Mouse (Mus musculus) intestine, embryonic 16.5 days (tissue): ENCODE data around the gene Tnik. TPM values are rescaled to one million over a fixed set of nuclear protein-coding genes. Genes with fewer than 3 reads are reported as not detected.
A peak's percentile ranks its signal among the peaks of the same experiment; 100 is the strongest.

Source experiments
- ATAC-seq: fragments of 200-750 bp; cut with Nextera tagmentation; 2 replicates; pipeline ENCODE4 v1.8.0; 2017; ENCODE audit warnings: moderate TSS enrichment, moderate library complexity
- H3K27ac ChIP-seq: fragments of 300-500 bp; sonication (generic); 2 replicates; pipeline ENCODE4 v1.5.1; 2014; ENCODE audit warnings: mild to moderate bottlenecking, low read length
- H3K27me3 ChIP-seq: fragments of 300-500 bp; sonication (generic); replicated peaks from 2 replicates; pipeline ENCODE4 v1.6.1; 2014; ENCODE audit warnings: low read length, control low read depth, mixed read lengths; ENCODE audit not compliant: control insufficient read depth, insufficient read depth
- H3K36me3 ChIP-seq: fragments of 300-500 bp; sonication (generic); 2 replicates; pipeline ENCODE4 v1.6.1; 2014; ENCODE audit warnings: low read length, control low read depth; ENCODE audit not compliant: control insufficient read depth, insufficient read depth
- H3K4me1 ChIP-seq: fragments of 300-500 bp; sonication (generic); 2 replicates; pipeline ENCODE4 v1.6.1; 2014; ENCODE audit warnings: low read length, control low read depth, mixed read lengths; ENCODE audit not compliant: control insufficient read depth, insufficient read depth
- H3K4me2 ChIP-seq: fragments of 300-500 bp; sonication (generic); 2 replicates; pipeline ENCODE4 v1.6.1; 2014; ENCODE audit warnings: low read depth, low read length, control low read depth
- H3K4me3 ChIP-seq: fragments of 300-500 bp; sonication (generic); 2 replicates; pipeline ENCODE4 v1.5.1; 2014; ENCODE audit warnings: mild to moderate bottlenecking, low read length
- H3K9ac ChIP-seq: fragments of 300-500 bp; sonication (generic); 2 replicates; pipeline ENCODE4 v1.6.1; 2014; ENCODE audit warnings: low read depth, low read length
- H3K9me3 ChIP-seq: fragments of 300-500 bp; sonication (generic); 2 replicates; pipeline ENCODE4 v1.6.1; 2016; ENCODE audit warnings: low read length, control low read depth; ENCODE audit not compliant: control insufficient read depth
- WGBS: fragments of 180-500 bp; shearing (Covaris S2); extraction: QIAGEN DNeasy Blood & Tissue Kit; methylation state at CpG from one replicate; pipeline ENCODE4 v1.1.7; 2014; 5-methylcytosine and 5-hydroxymethylcytosine counted together
- polyA plus RNA-seq: library from polyadenylated mRNA; unstranded; fragments of >200 nt; fragmentation: Nextera tagmentation; extraction: Ambion mirVana; gene quantifications from 2 replicates; pipeline ENCODE4 v1.2.1, GENCODE M21; 2015

The Tnik gene
- polyA plus RNA-seq = 11.5 and 12.5 TPM in 2 replicates

DNA sequence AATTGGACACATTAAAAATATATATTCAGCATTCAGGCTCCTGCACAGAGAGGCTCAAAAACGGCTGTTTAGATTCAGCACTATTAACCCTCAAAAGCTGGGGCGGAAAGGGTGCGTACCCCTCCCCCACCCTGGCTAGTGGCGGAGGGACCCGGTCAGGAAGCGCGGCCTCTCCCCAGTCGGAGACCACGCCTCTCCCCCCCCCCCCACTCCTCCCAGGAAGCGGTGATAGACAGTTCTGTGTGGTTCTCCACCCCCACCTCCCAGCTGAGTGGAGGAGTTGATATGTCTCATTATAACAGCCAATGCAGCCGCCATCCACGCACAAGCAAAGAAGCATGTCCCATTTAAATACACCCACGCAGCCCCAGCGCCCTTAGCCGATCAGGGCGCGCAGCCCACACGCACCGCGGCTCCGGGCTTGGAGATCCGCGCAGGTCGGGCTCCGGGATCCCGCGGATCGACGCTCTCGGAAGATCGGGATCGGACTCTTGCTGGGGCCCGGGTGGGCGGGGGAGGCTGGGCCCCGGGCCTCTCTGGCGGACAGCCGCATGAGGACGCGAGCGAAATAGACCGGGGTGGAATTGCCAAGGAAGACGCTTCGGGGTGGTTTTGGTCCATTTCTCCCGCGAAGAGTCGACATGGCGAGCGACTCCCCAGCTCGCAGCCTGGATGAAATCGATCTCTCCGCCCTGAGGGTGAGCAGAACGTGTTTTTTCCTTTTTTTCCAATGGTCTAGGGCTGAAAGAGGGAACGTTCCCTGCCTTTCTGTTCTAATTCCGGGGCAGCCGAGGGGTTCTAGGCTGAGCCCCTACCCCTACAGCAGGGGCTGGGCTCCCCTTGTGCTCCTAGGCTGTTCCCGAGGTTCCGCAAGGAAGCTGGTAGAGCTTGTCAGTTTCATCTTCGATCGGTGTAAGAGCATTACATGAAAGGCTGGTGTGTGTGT lies at the start of gene Tnik:
Gene Tnik (plus strand): TSS at position 213 of the 946 bp plus-strand sequence.
- H3K4me2 ChIP-seq = peak within 1 kb of the TSS; percentile 82
- peak within 1 kb of the TSS; percentile 84 for H3K4me3 ChIP-seq
- under 1% methylated on average over 59 of the region's 59 CpGs for WGBS
- H3K36me3 ChIP-seq = no peaks in the 10 kb centered on the region
- peak within 1 kb of the TSS; percentile 94 for H3K9ac ChIP-seq
- H3K4me1 ChIP-seq = peaks cover 10% of the 10 kb centered on the region
- no peaks in the 10 kb centered on the region for H3K9me3 ChIP-seq
- H3K27me3 ChIP-seq = no peaks in the 10 kb centered on the region
- peak; percentile 95 for ATAC-seq
- peak within 1 kb of the TSS; percentile 88 for H3K27ac ChIP-seq

GRCm38 (mm10) chr3:28214886-28215311 lies 48.1 kb upstream of the Tnik start:
- Histone ChIP-seq H3K4me1 (no peaks in the 10 kb centered on the region), H3K4me2 (no peak overlapping the region; the same call in 1 of the 2 replicates), H3K27ac (peak overlapping the region; percentile 80), H3K36me3 (no peaks in the 10 kb centered on the region), H3K9ac (0 out of 2 replicates have a peak overlapping the region, but pooled peaks have one; percentile 5), H3K4me3 (no peak overlapping the region), H3K27me3 (no peaks in the 10 kb centered on the region), H3K9me3 (no peaks in the 10 kb centered on the region)
- WGBS = 76% methylated on average over 7 of the region's 7 CpGs
- ATAC-seq = peak; percentile 95

- Histone ChIP-seq H3K4me3 (no peak overlapping the region), H3K4me2 (no peak overlapping the region), H3K4me1 (no peaks in the 10 kb centered on the region), H3K9ac (no peak overlapping the region), H3K9me3 (no peaks in the 10 kb centered on the region), H3K36me3 (no peaks in the 10 kb centered on the region), H3K27me3 (no peaks in the 10 kb centered on the region), H3K27ac (no peak overlapping the region)
- ATAC-seq = no peak
- WGBS = 47% methylated on average over 5 of the region's 5 CpGs
Measured at GRCm38 (mm10) chr3:28217001-28217400, 46.0 kb upstream of the Tnik start.

GRCm38 (mm10) chr3:28219533-28219932 lies 43.5 kb upstream of the Tnik start:
- H3K4me3 ChIP-seq = no peak overlapping the region
- no peak for ATAC-seq
- no peaks in the 10 kb centered on the region for H3K4me1 ChIP-seq
- no peaks in the 10 kb centered on the region for H3K36me3 ChIP-seq
- H3K27ac ChIP-seq = no peak overlapping the region
- 91% methylated on average over 7 of the region's 7 CpGs for WGBS
- H3K27me3 ChIP-seq = no peaks in the 10 kb centered on the region
- H3K4me2 ChIP-seq = no peak overlapping the region
- no peaks in the 10 kb centered on the region for H3K9me3 ChIP-seq
- H3K9ac ChIP-seq = no peak overlapping the region

DNA sequence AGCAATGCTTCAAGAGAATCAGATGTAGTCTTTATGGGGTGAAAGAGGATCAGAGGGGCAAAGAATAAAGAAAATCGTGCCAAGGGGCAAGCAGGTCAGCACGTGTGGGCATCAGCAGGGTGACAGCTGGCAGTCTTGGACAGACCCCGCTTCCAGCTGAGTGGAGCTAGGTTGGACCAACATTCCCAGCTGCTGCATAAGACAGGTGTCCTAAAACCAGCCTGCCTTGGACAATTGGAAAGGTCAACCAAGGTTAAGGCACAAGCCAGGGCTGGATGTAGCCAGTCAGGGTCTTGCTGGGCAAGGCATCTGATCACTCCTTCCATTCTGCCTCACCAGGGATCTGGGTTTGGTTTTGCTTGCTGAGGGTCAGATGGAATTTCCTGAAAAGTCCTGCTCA lies 43.0 kb upstream of the Tnik start:
- H3K9me3 ChIP-seq = no peaks in the 10 kb centered on the region
- H3K4me2 ChIP-seq = no peak overlapping the region
- H3K36me3 ChIP-seq = no peaks in the 10 kb centered on the region
- no peak for ATAC-seq
- H3K9ac ChIP-seq = no peak overlapping the region
- WGBS = 94% methylated on average over 3 of the region's 3 CpGs
- no peaks in the 10 kb centered on the region for H3K27me3 ChIP-seq
- H3K4me3 ChIP-seq = no peak overlapping the region
- no peaks in the 10 kb centered on the region for H3K4me1 ChIP-seq
- no peak overlapping the region for H3K27ac ChIP-seq

DNA sequence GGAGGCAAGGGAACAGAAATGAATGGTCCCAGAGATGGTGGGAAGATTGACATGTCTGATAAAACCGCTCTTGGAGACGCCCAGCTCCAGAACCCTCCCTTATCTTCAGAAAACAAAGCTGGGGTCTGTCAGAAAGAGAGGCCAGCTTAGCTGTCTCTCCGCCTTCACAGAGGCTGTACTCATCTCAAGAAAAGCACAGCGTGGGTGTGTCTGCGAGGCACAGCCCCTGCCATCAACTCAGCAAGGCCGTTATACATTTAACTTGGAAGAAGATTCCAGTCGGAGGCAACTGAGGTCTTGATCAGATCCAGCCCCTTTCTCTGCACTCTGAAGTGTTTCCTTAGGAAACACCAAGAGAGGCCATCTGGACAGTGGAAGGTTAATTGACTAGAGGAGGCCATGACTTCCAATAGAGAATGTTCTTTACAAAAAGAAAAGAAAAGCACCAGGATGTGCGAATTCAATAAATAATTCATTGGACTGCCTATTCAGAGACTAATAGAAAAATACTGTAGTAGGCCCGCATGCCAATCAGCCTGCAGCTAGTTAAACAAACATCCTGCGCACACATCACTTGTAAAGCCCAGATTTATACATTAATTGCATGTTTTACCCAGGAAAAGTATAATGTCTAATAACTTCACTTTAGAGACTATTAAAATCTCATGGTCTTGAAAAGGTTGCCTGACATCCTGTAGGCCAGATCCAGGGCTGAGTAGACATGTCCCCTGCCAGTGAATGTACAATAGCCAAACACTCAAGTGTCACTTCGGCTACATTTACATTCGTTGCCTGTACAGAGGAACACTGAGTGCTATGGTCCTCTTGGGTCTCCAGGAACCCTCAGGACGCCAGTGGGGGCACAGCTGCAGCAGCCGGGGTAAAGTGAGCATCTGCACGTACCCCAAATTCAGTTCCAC lies 38.3 kb upstream of the Tnik start:
- Histone ChIP-seq H3K9ac (no peak overlapping the region), H3K4me2 (no peak overlapping the region), H3K4me3 (no peak overlapping the region), H3K4me1 (no peaks in the 10 kb centered on the region), H3K9me3 (no peaks in the 10 kb centered on the region), H3K36me3 (no peaks in the 10 kb centered on the region), H3K27ac (no peak overlapping the region), H3K27me3 (no peaks in the 10 kb centered on the region)
- no peak for ATAC-seq
- WGBS = 59% methylated on average over 15 of the region's 15 CpGs

GRCm38 (mm10) chr3:28225357-28225905 lies 37.6 kb upstream of the Tnik start:
- H3K27me3 ChIP-seq = no peaks in the 10 kb centered on the region
- no peaks in the 10 kb centered on the region for H3K36me3 ChIP-seq
- WGBS = 79% methylated on average over 9 of the region's 9 CpGs
- no peak overlapping the region for H3K27ac ChIP-seq
- no peaks in the 10 kb centered on the region for H3K4me1 ChIP-seq
- H3K9me3 ChIP-seq = no peaks in the 10 kb centered on the region
- no peak for ATAC-seq
- no peak overlapping the region for H3K4me2 ChIP-seq
- H3K4me3 ChIP-seq = no peak overlapping the region
- H3K9ac ChIP-seq = no peak overlapping the region

DNA sequence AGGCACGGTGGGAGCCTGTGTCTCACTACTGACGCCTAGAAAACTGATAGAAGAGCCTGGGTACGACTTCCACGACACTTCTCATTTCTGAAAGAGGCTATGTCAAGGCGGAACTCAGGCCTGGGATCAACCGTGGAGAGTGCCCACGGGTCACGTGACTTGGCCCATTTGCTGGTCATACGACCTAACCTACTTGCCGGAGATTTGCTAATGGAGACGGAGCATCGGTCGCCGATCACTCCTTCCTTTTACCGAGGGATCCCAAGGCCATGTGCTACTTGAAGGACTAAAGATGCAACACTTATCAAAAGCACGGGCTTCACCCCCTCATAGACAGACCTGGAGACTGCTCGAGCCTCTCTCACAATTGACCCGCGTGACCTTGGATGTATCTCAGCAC lies 36.8 kb upstream of the Tnik start:
- no peak overlapping the region for H3K27ac ChIP-seq
- H3K27me3 ChIP-seq = no peaks in the 10 kb centered on the region
- no peaks in the 10 kb centered on the region for H3K4me1 ChIP-seq
- no peaks in the 10 kb centered on the region for H3K36me3 ChIP-seq
- H3K4me2 ChIP-seq = no peak overlapping the region
- no peak overlapping the region for H3K4me3 ChIP-seq
- 91% methylated on average over 19 of the region's 19 CpGs for WGBS
- no peak overlapping the region for H3K9ac ChIP-seq
- no peaks in the 10 kb centered on the region for H3K9me3 ChIP-seq
- ATAC-seq = no peak

GRCm38 (mm10) chr3:28228930-28229329 lies 34.1 kb upstream of the Tnik start:
- WGBS = 60% methylated on average over 4 of the region's 4 CpGs
- Histone ChIP-seq H3K4me1 (no peaks in the 10 kb centered on the region), H3K4me3 (no peak overlapping the region), H3K36me3 (no peaks in the 10 kb centered on the region), H3K9me3 (no peaks in the 10 kb centered on the region), H3K27me3 (no peaks in the 10 kb centered on the region), H3K4me2 (no peak overlapping the region), H3K9ac (no peak overlapping the region), H3K27ac (no peak overlapping the region)
- ATAC-seq = no peak
